Mouse (Mus musculus) ES-CJ7 (cell line): Measurements from ENCODE around the gene Rxrg.

Experiments
- DNase-seq: peaks from one replicate; pipeline ENCODE4 v3.0.0; 2011; ENCODE audit warnings: low read depth, low spot score

The Rxrg gene

GRCm38 (mm10) chr1:167598255-167599081, at the start of gene Rxrg:
Rxrg (plus strand) TSS chr1:167598384.
- peak; percentile 53 for DNase-seq

GRCm38 (mm10) chr1:167549324-167549723, 48.9 kb upstream of the Rxrg start:
- no peak for DNase-seq

- no peak for DNase-seq
Measured at GRCm38 (mm10) chr1:167551601-167552000, 46.6 kb upstream of the Rxrg start.

- DNase-seq, result no peak
Measured at GRCm38 (mm10) chr1:167553959-167554526, 44.1 kb upstream of the Rxrg start.

GRCm38 (mm10) chr1:167566571-167566970, 31.6 kb upstream of the Rxrg start:
- DNase-seq, result no peak

GRCm38 (mm10) chr1:167579131-167579530, 19.1 kb upstream of the Rxrg start:
- DNase-seq, result no peak

GRCm38 (mm10) chr1:167583195-167583594, 15.0 kb upstream of the Rxrg start:
- DNase-seq, result peak; percentile 74

- DNase-seq, result no peak
Measured at GRCm38 (mm10) chr1:167583888-167584287, 14.3 kb upstream of the Rxrg start.

GRCm38 (mm10) chr1:167588747-167589558, 9.2 kb upstream of the Rxrg start:
- no peak for DNase-seq

- no peak for DNase-seq
Measured at GRCm38 (mm10) chr1:167592175-167592574, 6.0 kb upstream of the Rxrg start.

- DNase-seq, result peak; percentile 69
Measured at GRCm38 (mm10) chr1:167599211-167599735, 1.1 kb downstream of the Rxrg start.

- no peak for DNase-seq
Measured at GRCm38 (mm10) chr1:167608201-167608741, 10.1 kb downstream of the Rxrg start.

GRCm38 (mm10) chr1:167617131-167617530, 18.9 kb downstream of the Rxrg start:
- peak; percentile 64 for DNase-seq

GRCm38 (mm10) chr1:167617995-167618489, 19.9 kb downstream of the Rxrg start:
- DNase-seq, result no peak

- peak; percentile 48 for DNase-seq
Measured at GRCm38 (mm10) chr1:167620206-167620795, 22.1 kb downstream of the Rxrg start.

- no peak for DNase-seq
Measured at GRCm38 (mm10) chr1:167625098-167625497, 26.9 kb downstream of the Rxrg start.

- no peak for DNase-seq
Measured at GRCm38 (mm10) chr1:167631765-167632164, 33.6 kb downstream of the Rxrg start.

- peak; percentile 93 for DNase-seq
Measured at GRCm38 (mm10) chr1:167635702-167636101, 37.5 kb downstream of the Rxrg start.

- DNase-seq, result peak; percentile 80
Measured at GRCm38 (mm10) chr1:167636948-167637347, 38.8 kb downstream of the Rxrg start.

- DNase-seq, result peak; percentile 83
Measured at GRCm38 (mm10) chr1:167638053-167638452, 39.9 kb downstream of the Rxrg start.

- DNase-seq, result no peak
Measured at GRCm38 (mm10) chr1:167638901-167639300, 40.7 kb downstream of the Rxrg start.
